Mouse (Mus musculus): Measurements from ENCODE around the gene Gfpt2. TPM values are rescaled to one million over a fixed set of nuclear protein-coding genes. Genes with fewer than 3 reads are reported as not detected.

Gfpt2 gene
- polyA plus RNA-seq, 1 experiment = 0.52 TPM

DNA sequence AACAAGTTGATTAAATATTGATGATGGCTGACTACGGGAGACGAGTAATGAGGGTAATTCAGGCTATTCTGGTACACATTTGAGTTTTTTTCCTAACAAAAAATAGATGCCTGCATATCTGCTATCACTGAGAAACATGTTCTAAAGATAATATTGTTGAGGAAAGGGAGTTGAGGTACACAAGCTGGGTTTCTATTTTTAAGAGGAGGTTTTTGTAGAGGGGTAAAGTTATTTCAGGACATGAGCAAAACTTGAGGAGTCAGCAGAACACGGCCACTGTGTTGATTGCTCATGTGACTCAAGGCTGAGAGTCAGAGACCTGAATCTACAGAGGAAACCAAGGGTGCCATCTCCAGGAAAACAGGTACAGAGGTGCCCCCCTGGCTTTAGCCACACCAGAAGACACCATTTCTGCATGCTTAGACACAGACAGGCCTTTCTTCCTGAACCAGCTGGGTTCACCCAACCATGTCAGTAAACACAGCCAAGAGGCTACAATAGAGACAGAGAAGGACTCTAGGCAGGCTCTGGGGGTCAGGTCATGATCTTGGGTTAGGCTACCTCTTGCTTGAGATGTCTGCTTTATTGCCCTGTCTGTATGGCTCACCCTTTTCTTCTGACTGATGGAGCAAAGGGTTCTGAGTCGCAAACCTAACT is 13.7 kb upstream of the Gfpt2 start:
- Histone ChIP-seq H3K36me3 (ENCODE audit: control insufficient read depth, insufficient read depth) (no peaks in the 10 kb centered on the region), H3K79me2 (ENCODE audit: control insufficient read depth, insufficient read depth) (no peaks in the 10 kb centered on the region), H3K4me3 (no peak overlapping the region), H3ac (ENCODE audit: control insufficient read depth, insufficient read length) (no peak overlapping the region), H3K4me2 (ENCODE audit: low read depth) (no peak overlapping the region), H3K27me3 (ENCODE audit: control insufficient read depth, insufficient read depth, insufficient read length) (peaks cover 7% of the 10 kb centered on the region)
- TF ChIP-seq MAX (IDR thresholded peaks at IDR 0.05; ENCODE audit: low read depth) (no peak), USF1 (IDR thresholded peaks at IDR 0.05; ENCODE audit: low read depth) (no peak), TCF3 (IDR thresholded peaks at IDR 0.05; ENCODE audit: insufficient read length, low read depth) (no peak), CEBPB (IDR thresholded peaks at IDR 0.05; ENCODE audit: insufficient read depth, poor library complexity, severe bottlenecking) (no peak), E2F4 (IDR thresholded peaks at IDR 0.05; ENCODE audit: insufficient read depth) (no peak), MYOD1 (IDR thresholded peaks at IDR 0.05; ENCODE audit: control insufficient read depth in 1 of 3, insufficient read length in 2 of 3, low read depth in 2 of 3) (no peak), SRF (IDR thresholded peaks at IDR 0.05; ENCODE audit: control insufficient read depth, insufficient read length, low read depth) (no peak)

DNA sequence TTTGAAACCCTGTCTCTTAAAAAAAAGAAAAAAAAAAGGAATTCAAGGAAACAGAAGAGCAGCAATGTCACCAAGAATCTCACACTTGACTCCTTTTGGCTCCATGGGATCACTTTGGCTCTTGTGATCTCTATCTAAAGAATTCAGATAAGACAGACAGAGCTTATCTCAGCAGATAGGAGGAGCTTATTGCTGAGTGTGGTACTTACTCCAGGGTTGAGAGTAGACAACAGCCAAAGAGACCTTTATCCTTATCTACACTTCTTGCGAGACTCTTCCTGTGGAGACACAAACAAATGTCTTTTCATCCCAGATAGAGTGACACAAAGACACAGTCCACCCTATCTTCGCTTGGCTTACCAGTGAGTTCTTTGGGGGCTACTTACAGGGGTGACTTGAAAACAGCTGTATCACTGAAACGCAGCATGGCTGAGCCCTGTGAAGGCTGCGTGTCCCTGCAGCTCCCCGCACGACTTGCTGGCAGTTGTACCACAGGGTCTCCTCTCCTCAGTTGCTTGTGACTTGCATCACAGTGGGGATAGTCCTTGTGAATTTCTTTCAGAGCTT is 12.1 kb upstream of the Gfpt2 start:
- H3K36me3 ChIP-seq (ENCODE audit: control insufficient read depth, insufficient read depth) = no peaks in the 10 kb centered on the region
- peaks cover 7% of the 10 kb centered on the region for H3K27me3 ChIP-seq (ENCODE audit: control insufficient read depth, insufficient read depth, insufficient read length)
- H3K4me3 ChIP-seq = no peak overlapping the region
- no peak for TF ChIP-seq MAX (IDR thresholded peaks at IDR 0.05; ENCODE audit: low read depth)
- no peak for TF ChIP-seq TCF12 (IDR thresholded peaks at IDR 0.05; ENCODE audit: insufficient read depth, poor library complexity, severe bottlenecking)
- TF ChIP-seq CEBPB (IDR thresholded peaks at IDR 0.05; ENCODE audit: insufficient read depth, poor library complexity, severe bottlenecking) = no peak
- TF ChIP-seq POLR2AphosphoS2 (IDR thresholded peaks at IDR 0.05; ENCODE audit: insufficient read length, low read depth) = no peak
- TF ChIP-seq POLR2A (IDR thresholded peaks at IDR 0.05; ENCODE audit: insufficient read length, low read depth) = no peak
- TF ChIP-seq SRF (IDR thresholded peaks at IDR 0.05; ENCODE audit: control insufficient read depth, insufficient read length, low read depth) = no peak
- no peak for TF ChIP-seq REST (IDR thresholded peaks at IDR 0.05; ENCODE audit: insufficient read depth, insufficient read length)
- no peak for TF ChIP-seq MYOG (IDR thresholded peaks at IDR 0.05; ENCODE audit: control insufficient read depth in 1 of 3, insufficient read depth in 1 of 3, insufficient read length in 2 of 3, low read depth in 2 of 3)
- TF ChIP-seq MYOD1 (IDR thresholded peaks at IDR 0.05; ENCODE audit: control insufficient read depth in 1 of 3, insufficient read length in 2 of 3, low read depth in 2 of 3) = no peak
- no peak for TF ChIP-seq E2F4 (IDR thresholded peaks at IDR 0.05; ENCODE audit: insufficient read depth)
- TF ChIP-seq TCF3 (IDR thresholded peaks at IDR 0.05; ENCODE audit: insufficient read length, low read depth) = no peak
- no peak for TF ChIP-seq USF1 (IDR thresholded peaks at IDR 0.05; ENCODE audit: low read depth)
- no peak overlapping the region for H3ac ChIP-seq (ENCODE audit: control insufficient read depth, insufficient read length)
- no peak overlapping the region for H3K4me2 ChIP-seq (ENCODE audit: low read depth)
- H3K79me2 ChIP-seq (ENCODE audit: control insufficient read depth, insufficient read depth) = no peaks in the 10 kb centered on the region

DNA sequence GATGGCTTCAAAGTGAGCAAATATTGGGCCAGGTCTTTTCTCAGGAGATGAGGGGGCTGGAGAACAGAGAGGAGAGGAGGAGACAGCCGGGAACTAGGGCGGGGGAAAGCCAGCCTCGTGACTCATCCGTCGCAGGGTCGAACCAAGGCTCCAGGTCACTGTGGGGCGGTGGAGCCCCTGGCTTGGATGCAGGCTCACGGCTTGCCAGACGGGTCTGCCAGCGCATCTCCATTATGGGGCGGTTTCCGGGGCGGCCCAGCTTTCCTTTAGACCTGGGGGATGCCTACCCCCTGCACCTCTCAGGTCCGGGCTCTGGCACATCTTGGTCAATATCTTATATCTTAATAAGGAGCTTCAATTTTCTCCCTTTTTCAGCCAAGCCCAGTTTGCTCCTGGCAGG is 847 bp upstream of the Gfpt2 start:
- TF ChIP-seq POLR2AphosphoS2 (IDR thresholded peaks at IDR 0.05; ENCODE audit: insufficient read length, low read depth) = no peak
- no peak for TF ChIP-seq CEBPB (IDR thresholded peaks at IDR 0.05; ENCODE audit: insufficient read depth, poor library complexity, severe bottlenecking)
- H3ac ChIP-seq (ENCODE audit: control insufficient read depth, insufficient read length) = no peak overlapping the region
- peaks cover 20% of the 10 kb centered on the region for H3K27me3 ChIP-seq (ENCODE audit: control insufficient read depth, insufficient read depth, insufficient read length)
- H3K79me2 ChIP-seq (ENCODE audit: control insufficient read depth, insufficient read depth) = no peaks in the 10 kb centered on the region
- no peak overlapping the region for H3K4me3 ChIP-seq
- H3K4me2 ChIP-seq (ENCODE audit: low read depth) = no peak overlapping the region
- no peaks in the 10 kb centered on the region for H3K36me3 ChIP-seq (ENCODE audit: control insufficient read depth, insufficient read depth)

DNA sequence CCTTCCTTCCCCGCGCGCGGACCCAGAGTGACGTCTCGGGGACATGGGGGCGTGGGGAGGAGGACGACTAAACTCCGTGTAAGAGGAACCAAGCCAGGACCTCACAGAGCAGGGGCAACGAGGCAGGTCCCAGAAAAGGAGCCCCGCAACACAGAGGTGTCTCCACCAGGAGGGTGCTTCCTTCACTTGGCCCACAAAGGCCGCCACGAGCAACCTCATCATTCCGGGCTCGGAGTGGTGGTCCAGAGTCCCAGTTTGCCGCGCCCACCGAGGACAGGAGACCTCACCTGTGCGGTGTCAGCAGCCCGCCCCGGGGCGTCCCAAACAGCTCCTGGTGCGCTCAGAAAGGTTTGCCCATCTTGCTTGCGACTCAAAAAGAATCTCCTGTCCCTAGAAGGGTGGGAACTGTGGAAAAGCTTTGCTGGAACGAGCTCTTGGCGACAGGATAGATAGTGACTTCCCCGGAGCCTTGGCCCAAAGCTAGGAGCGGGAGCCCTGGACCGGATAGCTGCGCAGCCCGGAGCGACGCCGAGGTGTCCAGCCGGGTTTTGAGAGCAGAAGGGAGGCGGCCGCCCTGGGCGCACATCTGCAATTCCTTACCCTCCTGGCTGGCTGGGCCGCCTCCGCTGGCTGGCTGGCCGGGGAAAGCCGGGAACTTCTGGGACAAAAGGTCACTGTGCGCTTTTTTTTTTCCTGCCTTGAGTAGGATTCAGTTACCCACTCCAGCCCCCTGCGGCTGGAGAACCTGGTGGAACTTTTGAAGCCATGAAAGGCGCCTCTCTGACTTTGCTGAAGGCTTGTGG is 565 bp downstream of the Gfpt2 start:
- H3K4me2 ChIP-seq (ENCODE audit: low read depth) = no peak overlapping the region
- H3K4me3 ChIP-seq = no peak overlapping the region
- no peaks in the 10 kb centered on the region for H3K79me2 ChIP-seq (ENCODE audit: control insufficient read depth, insufficient read depth)
- H3K36me3 ChIP-seq (ENCODE audit: control insufficient read depth, insufficient read depth) = no peaks in the 10 kb centered on the region
- no peak overlapping the region for H3ac ChIP-seq (ENCODE audit: control insufficient read depth, insufficient read length)
- peaks cover 30% of the 10 kb centered on the region for H3K27me3 ChIP-seq (ENCODE audit: control insufficient read depth, insufficient read depth, insufficient read length)
- TF ChIP-seq MYOG (IDR thresholded peaks at IDR 0.05; ENCODE audit: control insufficient read depth in 1 of 3, insufficient read depth in 1 of 3, insufficient read length in 2 of 3, low read depth in 2 of 3) (no peak), MAX (IDR thresholded peaks at IDR 0.05; ENCODE audit: low read depth) (no peak), REST (IDR thresholded peaks at IDR 0.05; ENCODE audit: insufficient read depth, insufficient read length) (no peak)

DNA sequence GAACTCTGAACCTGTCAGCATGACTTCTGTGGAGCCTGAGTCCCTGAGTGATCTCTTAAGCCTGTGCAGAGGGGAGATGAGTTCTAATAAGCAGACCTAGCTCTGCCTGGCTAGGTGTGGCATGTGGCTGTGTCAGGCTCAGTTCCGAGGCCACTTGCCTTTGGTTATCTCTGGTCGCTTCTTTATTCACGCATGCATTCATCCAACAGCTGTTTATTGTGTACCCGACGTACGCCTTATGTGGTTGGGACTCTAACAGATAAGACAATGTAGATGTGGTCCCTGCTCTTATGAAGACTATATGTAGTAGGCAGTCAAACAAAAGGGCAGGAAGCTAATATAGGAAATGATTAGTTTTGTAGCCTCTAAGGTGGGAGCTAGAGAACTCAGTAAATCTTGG is 5.0 kb downstream of the Gfpt2 start:
- Histone ChIP-seq H3K27me3 (ENCODE audit: control insufficient read depth, insufficient read depth, insufficient read length) (peaks cover 30% of the 10 kb centered on the region), H3K79me2 (ENCODE audit: control insufficient read depth, insufficient read depth) (no peaks in the 10 kb centered on the region)

More for the DNA sequence above, 5.0 kb downstream of the Gfpt2 start:
- no peak overlapping the region for H3K4me2 ChIP-seq (ENCODE audit: low read depth)
- no peaks in the 10 kb centered on the region for H3K36me3 ChIP-seq (ENCODE audit: control insufficient read depth, insufficient read depth)
- H3ac ChIP-seq (ENCODE audit: control insufficient read depth, insufficient read length) = no peak overlapping the region
- TF ChIP-seq REST (IDR thresholded peaks at IDR 0.05; ENCODE audit: insufficient read depth, insufficient read length) = no peak
- TF ChIP-seq MYOG (IDR thresholded peaks at IDR 0.05; ENCODE audit: control insufficient read depth in 1 of 3, insufficient read depth in 1 of 3, insufficient read length in 2 of 3, low read depth in 2 of 3) = no peak
- no peak for TF ChIP-seq MAX (IDR thresholded peaks at IDR 0.05; ENCODE audit: low read depth)
- no peak for TF ChIP-seq TCF12 (IDR thresholded peaks at IDR 0.05; ENCODE audit: insufficient read depth, poor library complexity, severe bottlenecking)
- H3K4me3 ChIP-seq = no peak overlapping the region
